Mouse (Mus musculus) hindbrain, embryonic 13.5 days (tissue): ENCODE results near the gene Cnp. TPM values are rescaled to one million over a fixed set of nuclear protein-coding genes. Genes with fewer than 3 reads are reported as not detected.

Experiments
- ATAC-seq: fragments of 200-750 bp; cut with Nextera tagmentation; 2 replicates; pipeline ENCODE4 v1.8.0; 2017; ENCODE audit warnings: moderate TSS enrichment; ENCODE audit not compliant: low FRiP score
- H3K27ac ChIP-seq: fragments of 300-500 bp; sonication (generic); 2 replicates; pipeline ENCODE4 v1.5.1; 2015; ENCODE audit warnings: inconsistent platforms, mild to moderate bottlenecking, moderate library complexity
- H3K27me3 ChIP-seq: fragments of 300-500 bp; sonication (generic); 2 replicates; pipeline ENCODE4 v1.6.1; 2015; ENCODE audit warnings: mild to moderate bottlenecking, inconsistent platforms
- H3K36me3 ChIP-seq: fragments of 300-500 bp; sonication (generic); 2 replicates; pipeline ENCODE4 v1.6.1; 2015; ENCODE audit warnings: mild to moderate bottlenecking, inconsistent platforms
- H3K4me1 ChIP-seq: fragments of 300-500 bp; sonication (generic); replicated peaks from 2 replicates; pipeline ENCODE4 v1.6.1; 2015; ENCODE audit warnings: inconsistent platforms
- H3K4me2 ChIP-seq: fragments of 300-500 bp; sonication (generic); 2 replicates; pipeline ENCODE4 v1.6.1; 2015; ENCODE audit warnings: inconsistent platforms, mild to moderate bottlenecking, moderate library complexity
- H3K4me3 ChIP-seq: fragments of 300-500 bp; sonication (generic); 2 replicates; pipeline ENCODE4 v1.5.1; 2015; ENCODE audit warnings: mild to moderate bottlenecking, inconsistent platforms
- H3K9ac ChIP-seq: fragments of 300-500 bp; sonication (generic); 2 replicates; pipeline ENCODE4 v1.6.1; 2015; ENCODE audit warnings: mild to moderate bottlenecking, inconsistent platforms
- H3K9me3 ChIP-seq: fragments of 300-500 bp; sonication (generic); 2 replicates; pipeline ENCODE4 v1.6.1; 2016; ENCODE audit warnings: inconsistent platforms
- WGBS: fragments of 180-500 bp; shearing (Covaris S2); methylation state at CpG from one replicate; pipeline ENCODE4 v1.1.7; 2015; 5-methylcytosine and 5-hydroxymethylcytosine counted together
- polyA plus RNA-seq: library from polyadenylated mRNA; unstranded; fragments of >200 nt; fragmentation: Nextera tagmentation; extraction: Ambion mirVana; gene quantifications from 2 replicates; pipeline ENCODE4 v1.2.1, GENCODE M21; 2015

Cnp gene
- polyA plus RNA-seq, 1 experiment from 2014 or later = 34.5 TPM

DNA sequence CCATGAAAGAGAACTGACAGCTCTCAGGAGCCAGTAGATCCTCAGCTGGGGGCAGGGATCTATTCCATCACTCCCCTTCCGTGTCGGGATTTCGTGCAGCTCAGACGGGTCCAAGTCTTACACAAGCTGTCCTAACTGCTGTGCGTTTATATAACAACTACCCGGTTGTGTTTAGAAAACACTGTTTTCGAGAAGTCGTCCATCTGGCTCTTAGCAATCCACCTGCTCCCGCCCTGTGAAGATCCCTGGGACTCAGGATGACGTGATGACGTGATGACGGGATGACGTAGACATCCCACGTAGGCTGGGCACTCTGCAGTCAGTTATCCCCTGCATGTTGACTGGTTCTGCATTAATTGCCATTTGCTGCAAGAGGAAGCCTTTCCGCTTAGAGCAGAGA lies 10.4 kb upstream of the Cnp start:
- H3K4me3 ChIP-seq = no peak overlapping the region
- H3K27me3 ChIP-seq = no peaks in the 10 kb centered on the region
- no peak overlapping the region for H3K9ac ChIP-seq
- H3K4me1 ChIP-seq = no peaks in the 10 kb centered on the region
- H3K9me3 ChIP-seq = no peaks in the 10 kb centered on the region
- WGBS = 79% methylated on average over 15 of the region's 15 CpGs
- H3K27ac ChIP-seq = no peak overlapping the region
- no peaks in the 10 kb centered on the region for H3K36me3 ChIP-seq
- no peak for ATAC-seq
- H3K4me2 ChIP-seq = no peak overlapping the region

GRCm38 (mm10) chr11:100564703-100565102 lies 10.0 kb upstream of the Cnp start:
- H3K9me3 ChIP-seq = no peaks in the 10 kb centered on the region
- no peaks in the 10 kb centered on the region for H3K4me1 ChIP-seq
- no peak overlapping the region for H3K27ac ChIP-seq
- no peak overlapping the region for H3K9ac ChIP-seq
- no peak for ATAC-seq
- H3K4me2 ChIP-seq = no peak overlapping the region
- H3K36me3 ChIP-seq = no peaks in the 10 kb centered on the region
- no peaks in the 10 kb centered on the region for H3K27me3 ChIP-seq
- WGBS = 93% methylated on average over 6 of the region's 6 CpGs
- no peak overlapping the region for H3K4me3 ChIP-seq

- Histone ChIP-seq H3K9me3 (no peaks in the 10 kb centered on the region), H3K27ac (no peak overlapping the region), H3K36me3 (no peaks in the 10 kb centered on the region), H3K9ac (no peak overlapping the region), H3K4me2 (no peak overlapping the region), H3K4me3 (no peak overlapping the region), H3K4me1 (peaks cover 13% of the 10 kb centered on the region), H3K27me3 (peaks cover 10% of the 10 kb centered on the region)
- WGBS = 84% methylated on average over 5 of the region's 5 CpGs
- no peak for ATAC-seq
Observed at GRCm38 (mm10) chr11:100567229-100567628, 7.5 kb upstream of the Cnp start.

DNA sequence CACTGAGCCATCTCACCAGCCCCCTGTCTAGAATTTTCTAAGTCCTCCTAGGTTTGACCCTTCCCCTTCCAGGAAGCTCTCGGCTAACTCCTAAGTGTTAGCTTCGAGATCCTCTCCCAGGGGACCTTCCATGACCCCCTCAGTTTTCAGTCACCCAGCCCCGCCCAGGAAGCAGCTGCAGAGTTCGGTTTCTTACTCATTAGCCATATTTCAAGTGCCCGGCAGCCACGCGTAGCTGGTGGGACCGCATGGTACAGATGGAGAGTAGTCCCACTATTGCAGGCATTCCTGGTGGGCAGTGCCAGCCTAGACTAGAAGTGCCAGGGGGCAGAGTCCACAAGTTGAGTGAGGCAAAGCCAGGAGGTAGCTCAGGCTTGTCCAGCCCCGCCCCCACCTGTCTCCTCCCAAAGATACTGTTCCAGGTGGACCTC lies 6.9 kb upstream of the Cnp start:
- Histone ChIP-seq H3K27me3 (peaks cover 13% of the 10 kb centered on the region), H3K4me1 (peaks cover 13% of the 10 kb centered on the region), H3K4me3 (no peak overlapping the region), H3K36me3 (no peaks in the 10 kb centered on the region), H3K9me3 (no peaks in the 10 kb centered on the region), H3K4me2 (no peak overlapping the region), H3K9ac (no peak overlapping the region), H3K27ac (no peak overlapping the region)
- no peak for ATAC-seq
- WGBS = 57% methylated on average over 9 of the region's 9 CpGs

GRCm38 (mm10) chr11:100568692-100569091 lies 6.0 kb upstream of the Cnp start:
- Histone ChIP-seq H3K27ac (no peak overlapping the region), H3K4me1 (peaks cover 13% of the 10 kb centered on the region), H3K36me3 (no peaks in the 10 kb centered on the region), H3K4me2 (no peak overlapping the region), H3K9me3 (no peaks in the 10 kb centered on the region), H3K9ac (0 out of 2 replicates have a peak overlapping the region, but pooled peaks have one; percentile 3), H3K4me3 (no peak overlapping the region), H3K27me3 (peaks cover 13% of the 10 kb centered on the region)
- no peak for ATAC-seq
- 89% methylated on average over 8 of the region's 8 CpGs for WGBS

DNA sequence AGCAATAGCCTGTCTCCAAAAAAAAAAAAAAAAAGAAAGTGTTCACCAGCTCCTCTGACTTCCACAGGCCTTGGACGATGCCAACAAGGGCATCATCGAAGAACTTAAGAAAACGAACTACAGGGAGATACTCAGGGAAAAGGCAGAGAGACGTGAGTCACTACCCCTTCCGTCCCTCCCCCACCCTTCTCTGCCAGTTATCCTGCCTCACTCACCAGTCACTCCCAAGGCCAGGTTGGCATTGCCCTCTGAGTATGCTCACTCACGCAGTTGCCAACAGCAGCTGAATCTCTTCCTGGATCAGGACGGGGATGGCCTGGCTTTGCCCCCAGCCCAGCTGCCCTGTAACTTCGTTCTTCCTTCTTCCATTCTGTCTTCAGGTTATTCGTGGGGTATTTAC lies 4.9 kb upstream of the Cnp start:
- Histone ChIP-seq H3K4me1 (peaks cover 16% of the 10 kb centered on the region), H3K27ac (no peak overlapping the region), H3K36me3 (no peaks in the 10 kb centered on the region), H3K27me3 (peaks cover 13% of the 10 kb centered on the region), H3K9me3 (no peaks in the 10 kb centered on the region), H3K9ac (no peak overlapping the region), H3K4me2 (no peak overlapping the region), H3K4me3 (no peak overlapping the region)
- ATAC-seq = no peak
- 71% methylated on average over 9 of the region's 9 CpGs for WGBS

- H3K4me1 ChIP-seq = peaks cover 24% of the 10 kb centered on the region
- H3K4me2 ChIP-seq = peak overlapping the region; percentile 54
- H3K27me3 ChIP-seq = peaks cover 13% of the 10 kb centered on the region
- peak overlapping the region; percentile 63 for H3K9ac ChIP-seq
- H3K4me3 ChIP-seq = peak overlapping the region; percentile 17
- WGBS = 14% methylated on average over 8 of the region's 8 CpGs
- ATAC-seq = peak; percentile 43; the same call in 1 of the 2 replicates
- no peaks in the 10 kb centered on the region for H3K36me3 ChIP-seq
- H3K9me3 ChIP-seq = no peaks in the 10 kb centered on the region
- no peak overlapping the region for H3K27ac ChIP-seq
Observed at GRCm38 (mm10) chr11:100570430-100571201, 4.1 kb upstream of the Cnp start.

GRCm38 (mm10) chr11:100571202-100571567 lies 3.5 kb upstream of the Cnp start:
- no peaks in the 10 kb centered on the region for H3K9me3 ChIP-seq
- peak; percentile 37; the same call in 1 of the 2 replicates for ATAC-seq
- H3K9ac ChIP-seq = peak overlapping the region; percentile 63
- peaks cover 30% of the 10 kb centered on the region for H3K4me1 ChIP-seq
- peak overlapping the region; percentile 17 for H3K4me3 ChIP-seq
- H3K4me2 ChIP-seq = peak overlapping the region; percentile 54
- H3K27me3 ChIP-seq = peaks cover 13% of the 10 kb centered on the region
- no peaks in the 10 kb centered on the region for H3K36me3 ChIP-seq
- 12% methylated on average over 16 of the region's 16 CpGs for WGBS
- no peak overlapping the region for H3K27ac ChIP-seq

DNA sequence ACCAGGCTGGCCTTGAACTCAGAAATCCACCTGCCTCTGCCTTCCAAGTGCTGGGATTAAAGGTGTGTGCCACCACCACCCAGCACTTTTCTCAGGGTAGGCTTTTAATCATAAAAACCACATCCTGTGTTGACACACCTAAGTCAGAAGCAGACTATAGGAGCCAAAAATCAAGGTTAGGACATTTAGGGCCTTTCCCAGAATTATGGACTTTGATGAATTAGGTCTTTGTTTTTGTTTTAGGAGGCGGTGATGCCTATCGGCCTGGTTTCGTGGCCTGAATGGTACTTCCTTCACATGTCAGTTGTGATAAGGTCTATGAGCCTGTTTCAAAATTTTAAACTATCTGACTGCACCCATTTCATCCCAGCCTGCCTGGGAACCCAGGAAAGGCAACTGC lies 516 bp upstream of the Cnp start:
- WGBS = 95% methylated on average over 3 of the region's 3 CpGs
- H3K4me3 ChIP-seq = peak overlapping the region; percentile 58
- peaks cover 42% of the 10 kb centered on the region for H3K4me1 ChIP-seq
- ATAC-seq = no peak
- peak overlapping the region; percentile 80 for H3K4me2 ChIP-seq
- H3K9ac ChIP-seq = no peak overlapping the region
- H3K27me3 ChIP-seq = peaks cover 13% of the 10 kb centered on the region
- peaks cover 13% of the 10 kb centered on the region for H3K36me3 ChIP-seq
- no peaks in the 10 kb centered on the region for H3K9me3 ChIP-seq
- H3K27ac ChIP-seq = no peak overlapping the region

GRCm38 (mm10) chr11:100575484-100575855 lies 766 bp downstream of the Cnp start:
- peaks cover 42% of the 10 kb centered on the region for H3K4me1 ChIP-seq
- 19% methylated on average over 2 of the region's 2 CpGs for WGBS
- H3K9me3 ChIP-seq = no peaks in the 10 kb centered on the region
- peaks cover 13% of the 10 kb centered on the region for H3K27me3 ChIP-seq
- peak overlapping the region; percentile 80 for H3K4me2 ChIP-seq
- peaks cover 25% of the 10 kb centered on the region for H3K36me3 ChIP-seq
- H3K9ac ChIP-seq = peak overlapping the region; percentile 78
- peak; percentile 30 for ATAC-seq
- H3K27ac ChIP-seq = peak overlapping the region; percentile 69; the same call in 1 of the 2 replicates
- H3K4me3 ChIP-seq = peak overlapping the region; percentile 58

DNA sequence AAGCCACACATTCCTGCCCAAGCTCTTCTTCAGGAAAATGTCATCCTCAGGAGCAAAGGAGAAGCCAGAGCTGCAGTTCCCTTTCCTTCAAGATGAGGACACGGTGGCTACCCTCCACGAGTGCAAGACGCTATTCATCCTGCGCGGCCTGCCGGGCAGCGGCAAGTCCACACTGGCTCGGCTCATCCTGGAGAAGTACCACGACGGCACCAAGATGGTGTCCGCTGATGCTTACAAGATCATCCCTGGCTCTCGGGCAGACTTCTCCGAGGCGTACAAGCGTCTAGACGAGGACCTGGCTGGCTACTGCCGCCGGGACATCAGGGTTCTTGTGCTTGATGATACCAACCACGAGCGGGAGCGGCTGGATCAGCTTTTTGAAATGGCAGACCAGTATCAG lies 1.6 kb downstream of the Cnp start:
- H3K4me3 ChIP-seq = no peak overlapping the region

DNA sequence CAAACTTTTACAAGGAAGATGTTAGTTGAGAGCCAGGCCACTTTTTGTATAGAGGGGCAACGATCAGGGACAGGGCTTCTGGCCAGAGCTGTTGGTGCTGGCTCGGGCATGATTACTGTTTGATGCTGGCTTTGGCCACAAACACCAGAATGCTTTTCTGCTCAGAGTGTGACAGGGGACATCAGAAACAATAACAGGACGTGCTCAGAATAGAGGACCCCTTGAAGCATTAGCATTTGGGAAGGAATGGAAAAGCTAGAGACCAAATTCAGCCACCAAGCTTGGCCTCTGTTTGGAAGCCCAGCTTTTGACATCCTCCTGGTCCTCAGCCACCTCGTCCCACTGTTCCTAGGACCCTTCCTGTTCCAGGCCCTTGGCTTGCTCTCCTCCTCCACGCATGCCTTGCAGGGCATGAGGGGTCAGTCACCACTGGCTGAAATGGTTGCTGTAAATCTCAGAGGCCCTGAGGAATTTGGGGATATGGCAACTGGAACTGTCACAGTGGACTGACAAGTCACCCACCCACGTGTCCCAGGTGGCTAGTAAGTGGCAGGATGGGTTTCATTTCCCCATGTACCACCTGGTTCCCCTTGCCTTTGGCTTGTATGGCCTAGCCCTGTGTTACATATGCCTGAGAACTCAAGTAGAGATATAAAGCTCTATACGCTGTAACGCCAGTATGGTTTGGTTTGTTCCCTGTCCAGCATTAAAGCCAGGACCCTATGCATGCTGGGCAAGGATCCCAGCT lies 3.3 kb downstream of the Cnp start:
- ATAC-seq = no peak
- Histone ChIP-seq H3K9ac (0 out of 2 replicates have a peak overlapping the region, but pooled peaks have one; percentile 29), H3K4me3 (no peak overlapping the region), H3K36me3 (peaks cover 51% of the 10 kb centered on the region), H3K4me2 (no peak overlapping the region), H3K4me1 (peaks cover 37% of the 10 kb centered on the region), H3K27ac (no peak overlapping the region), H3K9me3 (no peaks in the 10 kb centered on the region), H3K27me3 (no peaks in the 10 kb centered on the region)
- 81% methylated on average over 8 of the region's 8 CpGs for WGBS

More for the DNA sequence above, 1.6 kb downstream of the Cnp start:
- Histone ChIP-seq H3K9ac (peak overlapping the region; percentile 78), H3K9me3 (no peaks in the 10 kb centered on the region), H3K4me2 (peak overlapping the region; percentile 80), H3K27ac (no peak overlapping the region), H3K4me1 (peaks cover 35% of the 10 kb centered on the region), H3K27me3 (peaks cover 13% of the 10 kb centered on the region), H3K36me3 (peaks cover 33% of the 10 kb centered on the region)
- 73% methylated on average over 21 of the region's 21 CpGs for WGBS
- ATAC-seq = no peak
